Mouse (Mus musculus): ENCODE measurements around the gene Slc3a2. TPM values are rescaled to one million over a fixed set of nuclear protein-coding genes. Genes with fewer than 3 reads are reported as not detected.

Slc3a2 gene
- polyA plus RNA-seq, 1 experiment from 2014 or later: 88.9 TPM

DNA sequence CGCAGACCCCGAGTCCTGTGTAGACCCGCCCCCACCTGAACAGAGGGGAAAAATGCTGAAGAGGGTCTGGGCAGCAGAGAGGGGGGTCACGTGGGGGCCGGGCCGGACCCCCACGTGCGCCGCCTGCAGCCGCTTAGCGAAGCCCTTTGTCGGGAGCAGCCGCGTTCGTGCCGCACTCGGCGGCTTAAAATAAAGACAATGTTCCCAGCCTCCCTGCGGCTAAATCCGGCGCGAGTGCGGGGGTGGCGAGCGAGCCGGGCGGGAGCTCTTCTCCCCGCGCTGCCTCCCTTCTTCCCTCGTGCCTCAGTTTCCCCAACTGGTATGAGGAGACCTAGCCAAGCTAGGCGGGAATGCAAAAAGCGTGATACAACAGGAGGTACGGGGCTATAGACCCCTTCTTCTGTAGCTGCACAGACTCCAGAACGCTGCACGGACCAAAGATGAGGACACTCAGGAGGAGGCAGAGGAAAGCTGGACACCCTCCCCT lies 61.3 kb downstream of the Slc3a2 start:
- H3K4me2 ChIP-seq: peak overlapping the region; percentile 92
- peaks cover 23% of the 10 kb centered on the region for H3K27me3 ChIP-seq (replicated peaks)
- no peak overlapping the region for H3K27ac ChIP-seq (ENCODE audit: poor library complexity, severe bottlenecking)
- peak overlapping the region; percentile 52 for H3K4me3 ChIP-seq
- ATAC-seq (ENCODE audit: insufficient number of reproducible peaks, low FRiP score): no peak; the same call in 1 of the 2 replicates
- H3K9me3 ChIP-seq (replicated peaks): no peaks in the 10 kb centered on the region
- WGBS: 1% methylated on average over 35 of the region's 35 CpGs
- no peaks in the 10 kb centered on the region for H3K36me3 ChIP-seq
- H3K9ac ChIP-seq: peak overlapping the region; percentile 61
- H3K4me1 ChIP-seq (replicated peaks): peaks cover 18% of the 10 kb centered on the region

Small RNA genes within 50 kb of the gene (microRNA-seq; reads per million reads assigned to microRNA genes)
- not detected for gene Mir6992

Other genes starting within 250 kb of the Slc3a2 start
- 0.05 TPM in 1 of 2 replicates, not detected in the other for gene Slc22a8, start 132.1 kb downstream of the Slc3a2 start, polyA plus RNA-seq (2016; fragmentation: Nextera tagmentation; extraction: Ambion mirVana)
- gene Slc22a6, start 105.3 kb downstream of the Slc3a2 start, polyA plus RNA-seq (2016; fragmentation: Nextera tagmentation; extraction: Ambion mirVana): not detected in 2 replicates
- 0.05 TPM in 1 of 2 replicates, not detected in the other for gene Chrm1, start 59.6 kb downstream of the Slc3a2 start, polyA plus RNA-seq (2016; fragmentation: Nextera tagmentation; extraction: Ambion mirVana)
- gene Wdr74, start 12.5 kb upstream of the Slc3a2 start, polyA plus RNA-seq (2016; fragmentation: Nextera tagmentation; extraction: Ambion mirVana): 48.9 and 52.9 TPM in 2 replicates
- gene 1700092M07Rik, start 17.3 kb upstream of the Slc3a2 start, polyA plus RNA-seq (2016; fragmentation: Nextera tagmentation; extraction: Ambion mirVana): 1.8 and 2.8 TPM in 2 replicates
- gene Stx5a, start 18.0 kb upstream of the Slc3a2 start, polyA plus RNA-seq (2016; fragmentation: Nextera tagmentation; extraction: Ambion mirVana): 86.1 and 88.1 TPM in 2 replicates
- 135 and 149 TPM in 2 replicates for gene Nxf1, start 33.7 kb upstream of the Slc3a2 start, polyA plus RNA-seq (2016; fragmentation: Nextera tagmentation; extraction: Ambion mirVana)
- 145 and 146 TPM in 2 replicates for gene Tmem223, start 47.6 kb upstream of the Slc3a2 start, polyA plus RNA-seq (2016; fragmentation: Nextera tagmentation; extraction: Ambion mirVana)
- 49.7 and 51.9 TPM in 2 replicates for gene Tmem179b, start 51.1 kb upstream of the Slc3a2 start, polyA plus RNA-seq (2016; fragmentation: Nextera tagmentation; extraction: Ambion mirVana)
- 22.5 and 23.3 TPM in 2 replicates for gene Taf6l, start 63.0 kb upstream of the Slc3a2 start, polyA plus RNA-seq (2016; fragmentation: Nextera tagmentation; extraction: Ambion mirVana)
- gene Polr2g, start 75.2 kb upstream of the Slc3a2 start, polyA plus RNA-seq (2016; fragmentation: Nextera tagmentation; extraction: Ambion mirVana): 137 and 145 TPM in 2 replicates
- gene Zbtb3, start 79.2 kb upstream of the Slc3a2 start, polyA plus RNA-seq (2016; fragmentation: Nextera tagmentation; extraction: Ambion mirVana): 3.8 and 4.1 TPM in 2 replicates
- gene Ttc9c, start 96.0 kb upstream of the Slc3a2 start, polyA plus RNA-seq (2016; fragmentation: Nextera tagmentation; extraction: Ambion mirVana): 36.3 and 37.0 TPM in 2 replicates
- 3.8 TPM in 2 replicates for gene Hnrnpul2, start 96.6 kb upstream of the Slc3a2 start, polyA plus RNA-seq (2016; fragmentation: Nextera tagmentation; extraction: Ambion mirVana)
- gene AC129217.1, start 106.4 kb upstream of the Slc3a2 start, polyA plus RNA-seq (2016; fragmentation: Nextera tagmentation; extraction: Ambion mirVana): not detected in 2 replicates
- gene Bscl2, start 114.1 kb upstream of the Slc3a2 start, polyA plus RNA-seq (2016; fragmentation: Nextera tagmentation; extraction: Ambion mirVana): 41.0 and 41.1 TPM in 2 replicates
- gene Gng3, start 115.8 kb upstream of the Slc3a2 start, polyA plus RNA-seq (2016; fragmentation: Nextera tagmentation; extraction: Ambion mirVana): 2.5 and 2.9 TPM in 2 replicates
- 0.77 and 0.78 TPM in 2 replicates for gene Lrrn4cl, start 127.4 kb upstream of the Slc3a2 start, polyA plus RNA-seq (2016; fragmentation: Nextera tagmentation; extraction: Ambion mirVana)
- 138 and 142 TPM in 2 replicates for gene Ubxn1, start 148.1 kb upstream of the Slc3a2 start, polyA plus RNA-seq (2016; fragmentation: Nextera tagmentation; extraction: Ambion mirVana)
- 52.7 and 60.6 TPM in 2 replicates for gene Uqcc3, start 157.6 kb upstream of the Slc3a2 start, polyA plus RNA-seq (2016; fragmentation: Nextera tagmentation; extraction: Ambion mirVana)
- gene Lbhd1, start 160.4 kb upstream of the Slc3a2 start, polyA plus RNA-seq (2016; fragmentation: Nextera tagmentation; extraction: Ambion mirVana): 61.5 and 66.4 TPM in 2 replicates
- not detected in 2 replicates for gene Gm49403, start 160.6 kb upstream of the Slc3a2 start, polyA plus RNA-seq (2016; fragmentation: Nextera tagmentation; extraction: Ambion mirVana)
- 64.2 and 64.5 TPM in 2 replicates for gene 1810009A15Rik, start 165.5 kb upstream of the Slc3a2 start, polyA plus RNA-seq (2016; fragmentation: Nextera tagmentation; extraction: Ambion mirVana)
- not detected in 2 replicates for gene Gm49416, start 165.6 kb upstream of the Slc3a2 start, polyA plus RNA-seq (2016; fragmentation: Nextera tagmentation; extraction: Ambion mirVana)
- gene Ints5, start 169.6 kb upstream of the Slc3a2 start, polyA plus RNA-seq (2016; fragmentation: Nextera tagmentation; extraction: Ambion mirVana): 28.9 and 30.1 TPM in 2 replicates
- 78.7 and 83.6 TPM in 2 replicates for gene Ganab, start 174.7 kb upstream of the Slc3a2 start, polyA plus RNA-seq (2016; fragmentation: Nextera tagmentation; extraction: Ambion mirVana)
- gene B3gat3, start 197.0 kb upstream of the Slc3a2 start, polyA plus RNA-seq (2016; fragmentation: Nextera tagmentation; extraction: Ambion mirVana): 46.6 and 46.8 TPM in 2 replicates
- 2.4 and 2.5 TPM in 2 replicates for gene Rom1, start 206.0 kb upstream of the Slc3a2 start, polyA plus RNA-seq (2016; fragmentation: Nextera tagmentation; extraction: Ambion mirVana)
- 13.3 and 13.5 TPM in 2 replicates for gene Eml3, start 206.2 kb upstream of the Slc3a2 start, polyA plus RNA-seq (2016; fragmentation: Nextera tagmentation; extraction: Ambion mirVana)
- gene Mta2, start 218.5 kb upstream of the Slc3a2 start, polyA plus RNA-seq (2016; fragmentation: Nextera tagmentation; extraction: Ambion mirVana): 106 and 115 TPM in 2 replicates
- 17.1 and 19.4 TPM in 2 replicates for gene Tut1, start 230.5 kb upstream of the Slc3a2 start, polyA plus RNA-seq (2016; fragmentation: Nextera tagmentation; extraction: Ambion mirVana)
- 281 and 282 TPM in 2 replicates for gene Eef1g, start 243.7 kb upstream of the Slc3a2 start, polyA plus RNA-seq (2016; fragmentation: Nextera tagmentation; extraction: Ambion mirVana)